Mouse (Mus musculus): ENCODE measurements around the gene Gm20604.

GRCm38 (mm10) chr12:102713153-102713865, 45.2 kb downstream of the Gm20604 start:
- TF ChIP-seq CTCF (IDR thresholded peaks at IDR 0.05; ENCODE audit: borderline replicate concordance, control insufficient read depth, extremely low read depth, insufficient read depth, low read length, poor library complexity) (no peak), POLR2A (IDR thresholded peaks at IDR 0.05; ENCODE audit: control insufficient read depth, extremely low read depth, insufficient read depth, low read length, poor library complexity) (no peak)
